Mouse (Mus musculus) bone marrow, adult 2 months (tissue): ENCODE data around the gene Tmem51.

Source experiments
- CTCF ChIP-seq: fragments of 200-500 bp; IDR thresholded peaks from 2 replicates; pipeline ENCODE4 v1.5.1; 2011; ENCODE audit warnings: low read length, control low read depth; ENCODE audit not compliant: control insufficient read depth, insufficient read depth
- POLR2A ChIP-seq: fragments of 200-500 bp; IDR thresholded peaks from 2 replicates; pipeline ENCODE4 v1.6.1; 2011; ENCODE audit warnings: low read depth, mild to moderate bottlenecking, control low read depth, low read length, borderline replicate concordance; ENCODE audit not compliant: control insufficient read depth

DNA sequence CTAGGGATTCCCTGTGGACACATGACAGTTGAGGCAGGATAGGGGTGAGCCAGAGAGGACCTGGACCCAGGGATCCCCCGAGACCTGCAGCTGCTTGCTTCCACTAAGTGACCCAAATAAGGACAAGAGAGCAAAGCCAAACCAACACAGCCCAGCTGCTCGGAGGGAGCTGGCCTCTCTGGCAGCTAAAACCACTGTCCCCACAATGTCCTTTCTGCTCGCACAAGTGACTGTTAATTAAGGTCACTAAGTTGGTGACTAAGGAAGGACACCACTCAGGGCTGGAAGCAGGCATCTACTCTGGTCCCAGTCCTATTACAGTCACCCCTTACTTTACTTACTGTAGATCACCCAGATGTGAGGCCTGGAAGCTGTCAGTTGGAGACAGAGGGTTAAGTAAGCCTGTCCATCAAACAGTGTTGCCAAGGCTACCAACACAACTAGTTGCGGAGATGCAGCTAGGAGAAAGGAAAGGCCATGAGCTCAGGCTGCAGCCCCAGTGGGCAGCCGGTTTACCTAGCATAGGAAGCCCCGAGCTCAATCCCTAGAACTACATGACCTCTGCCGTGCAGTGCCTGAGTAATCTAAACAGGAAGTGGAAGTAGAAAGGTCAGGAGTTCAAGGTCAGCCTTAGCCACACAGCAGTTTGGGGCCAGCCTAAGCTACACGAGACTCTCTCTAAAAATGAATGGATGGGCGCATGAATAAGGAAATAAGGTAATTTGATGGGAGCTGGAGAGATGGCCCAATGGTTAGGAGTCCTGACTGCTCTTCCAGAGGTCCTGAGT lies 30.2 kb downstream of the Tmem51 start:
- TF ChIP-seq POLR2A: no peak
- no peak for TF ChIP-seq CTCF
